Mouse (Mus musculus): Measurements from ENCODE around the gene Myo1d. TPM values are rescaled to one million over a fixed set of nuclear protein-coding genes. Genes with fewer than 3 reads are reported as not detected.
A peak's percentile ranks its signal among the peaks of the same experiment; 100 is the strongest.

Myo1d gene
- polyA plus RNA-seq, 1 experiment from 2014 or later = 5.6 TPM

DNA sequence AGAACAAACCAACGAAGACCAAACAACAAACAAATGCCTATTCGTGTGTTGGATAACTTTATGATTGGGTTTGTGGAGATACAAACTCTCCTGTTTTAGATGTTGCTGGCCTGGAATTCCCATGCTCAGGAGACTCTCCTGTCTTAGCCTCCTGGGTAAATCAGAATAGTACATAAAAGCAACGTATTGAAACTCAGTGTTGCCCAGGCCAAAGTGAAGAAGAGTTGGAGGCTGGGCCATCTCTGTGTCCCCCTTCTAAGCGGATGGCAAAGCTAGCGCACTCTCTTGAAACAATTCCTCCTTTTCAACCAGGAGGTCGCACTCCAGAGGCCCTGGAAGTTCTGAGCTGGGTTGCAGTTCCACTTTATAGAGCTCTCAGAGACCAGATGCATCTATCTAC is 276.5 kb downstream of the Myo1d start:
- WGBS = 84% methylated on average over 6 of the region's 6 CpGs
- no peak overlapping the region for H3K9ac ChIP-seq (replicated peaks)
- H3K4me3 ChIP-seq (replicated peaks) = no peak overlapping the region

GRCm38 (mm10) chr11:80499550-80499952 is 280.3 kb downstream of the Myo1d start:
- Histone ChIP-seq H3K27ac (0 out of 2 replicates have a peak overlapping the region, but pooled peaks have one; percentile 4), H3K27me3 (no peaks in the 10 kb centered on the region), H3K4me1 (replicated peaks) (peaks cover 25% of the 10 kb centered on the region), H3K36me3 (no peaks in the 10 kb centered on the region), H3K9me3 (no peaks in the 10 kb centered on the region), H3K4me2 (no peak overlapping the region), H3K4me3 (replicated peaks) (no peak overlapping the region), H3K9ac (replicated peaks) (no peak overlapping the region)
- 72% methylated on average over 4 of the region's 4 CpGs for WGBS
- ATAC-seq (ENCODE audit: insufficient number of reproducible peaks, insufficient read depth, low FRiP score, low TSS enrichment, low read depth) = no peak

More for the DNA sequence above, 276.5 kb downstream of the Myo1d start:
- H3K4me1 ChIP-seq (replicated peaks) = peaks cover 32% of the 10 kb centered on the region
- H3K36me3 ChIP-seq = no peaks in the 10 kb centered on the region
- H3K27me3 ChIP-seq = no peaks in the 10 kb centered on the region
- H3K4me2 ChIP-seq = no peak overlapping the region
- no peak for ATAC-seq (ENCODE audit: insufficient number of reproducible peaks, insufficient read depth, low FRiP score, low TSS enrichment, low read depth)
- no peak overlapping the region; the same call in 1 of the 2 replicates for H3K27ac ChIP-seq
- no peaks in the 10 kb centered on the region for H3K9me3 ChIP-seq

GRCm38 (mm10) chr11:80498328-80499070 is 281.3 kb downstream of the Myo1d start:
- no peak for ATAC-seq (ENCODE audit: insufficient number of reproducible peaks, insufficient read depth, low FRiP score, low TSS enrichment, low read depth)
- H3K9ac ChIP-seq (replicated peaks) = no peak overlapping the region
- no peak overlapping the region for H3K4me3 ChIP-seq (replicated peaks)
- H3K27ac ChIP-seq = 0 out of 2 replicates have a peak overlapping the region, but pooled peaks have one; percentile 24
- H3K36me3 ChIP-seq = no peaks in the 10 kb centered on the region
- 56% methylated on average over 11 of the region's 11 CpGs for WGBS
- no peaks in the 10 kb centered on the region for H3K9me3 ChIP-seq
- no peak overlapping the region for H3K4me2 ChIP-seq
- peaks cover 14% of the 10 kb centered on the region for H3K4me1 ChIP-seq (replicated peaks)
- H3K27me3 ChIP-seq = no peaks in the 10 kb centered on the region

- H3K36me3 ChIP-seq = no peaks in the 10 kb centered on the region
- no peak overlapping the region for H3K27ac ChIP-seq
- no peaks in the 10 kb centered on the region for H3K27me3 ChIP-seq
- H3K9me3 ChIP-seq = no peaks in the 10 kb centered on the region
- no peak overlapping the region for H3K9ac ChIP-seq (replicated peaks)
- ATAC-seq (ENCODE audit: insufficient number of reproducible peaks, insufficient read depth, low FRiP score, low TSS enrichment, low read depth) = no peak
- no peak overlapping the region for H3K4me2 ChIP-seq
- H3K4me1 ChIP-seq (replicated peaks) = peaks cover 13% of the 10 kb centered on the region
- WGBS = 80% methylated on average over 10 of the region's 10 CpGs
- H3K4me3 ChIP-seq (replicated peaks) = no peak overlapping the region
Observed at GRCm38 (mm10) chr11:80497225-80497919, 282.5 kb downstream of the Myo1d start.

- H3K4me3 ChIP-seq (replicated peaks) = no peak overlapping the region
- H3K4me1 ChIP-seq (replicated peaks) = peaks cover 13% of the 10 kb centered on the region
- no peaks in the 10 kb centered on the region for H3K36me3 ChIP-seq
- WGBS = 78% methylated on average over 1 of the region's 1 CpGs
- no peak for ATAC-seq (ENCODE audit: insufficient number of reproducible peaks, insufficient read depth, low FRiP score, low TSS enrichment, low read depth)
- no peaks in the 10 kb centered on the region for H3K9me3 ChIP-seq
- no peak overlapping the region for H3K27ac ChIP-seq
- H3K4me2 ChIP-seq = no peak overlapping the region
- H3K9ac ChIP-seq (replicated peaks) = no peak overlapping the region
- no peaks in the 10 kb centered on the region for H3K27me3 ChIP-seq
Observed at GRCm38 (mm10) chr11:80496640-80497039, 283.2 kb downstream of the Myo1d start.

GRCm38 (mm10) chr11:80495972-80496371 is 283.9 kb downstream of the Myo1d start:
- no peak for ATAC-seq (ENCODE audit: insufficient number of reproducible peaks, insufficient read depth, low FRiP score, low TSS enrichment, low read depth)
- peaks cover 13% of the 10 kb centered on the region for H3K4me1 ChIP-seq (replicated peaks)
- no peaks in the 10 kb centered on the region for H3K27me3 ChIP-seq
- H3K4me3 ChIP-seq (replicated peaks) = no peak overlapping the region
- WGBS = 86% methylated on average over 6 of the region's 6 CpGs
- H3K9me3 ChIP-seq = no peaks in the 10 kb centered on the region
- no peaks in the 10 kb centered on the region for H3K36me3 ChIP-seq
- no peak overlapping the region for H3K9ac ChIP-seq (replicated peaks)
- no peak overlapping the region for H3K27ac ChIP-seq
- H3K4me2 ChIP-seq = no peak overlapping the region

- no peak overlapping the region for H3K27ac ChIP-seq
- no peak overlapping the region for H3K4me2 ChIP-seq
- peaks cover 16% of the 10 kb centered on the region for H3K4me1 ChIP-seq (replicated peaks)
- H3K9me3 ChIP-seq = no peaks in the 10 kb centered on the region
- 84% methylated on average over 9 of the region's 9 CpGs for WGBS
- H3K4me3 ChIP-seq (replicated peaks) = no peak overlapping the region
- no peak overlapping the region for H3K9ac ChIP-seq (replicated peaks)
- H3K27me3 ChIP-seq = no peaks in the 10 kb centered on the region
- no peak for ATAC-seq (ENCODE audit: insufficient number of reproducible peaks, insufficient read depth, low FRiP score, low TSS enrichment, low read depth)
- no peaks in the 10 kb centered on the region for H3K36me3 ChIP-seq
Observed at GRCm38 (mm10) chr11:80494852-80495251, 285.0 kb downstream of the Myo1d start.

DNA sequence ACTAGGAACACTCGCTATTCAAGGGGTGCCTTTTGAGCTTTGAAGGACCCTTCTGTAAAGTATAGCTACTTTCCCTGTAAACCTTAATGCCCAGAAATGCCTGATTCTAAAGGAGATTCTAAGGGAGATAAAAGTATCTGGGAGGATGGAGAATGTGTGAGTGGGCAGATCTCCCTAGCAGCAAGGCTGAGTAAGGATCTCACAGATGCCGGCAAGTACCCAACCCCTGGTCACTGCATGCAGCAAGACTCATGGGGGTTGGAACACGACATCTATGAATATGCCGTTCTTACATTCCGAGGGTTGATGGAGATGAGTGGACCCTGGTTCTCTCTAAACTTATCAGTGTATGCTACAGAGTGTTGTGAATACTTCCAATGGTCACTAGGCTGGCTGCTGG is 286.6 kb downstream of the Myo1d start:
- no peak overlapping the region for H3K9ac ChIP-seq (replicated peaks)
- H3K36me3 ChIP-seq = no peaks in the 10 kb centered on the region
- WGBS = 89% methylated on average over 5 of the region's 5 CpGs
- H3K27ac ChIP-seq = no peak overlapping the region
- ATAC-seq (ENCODE audit: insufficient number of reproducible peaks, insufficient read depth, low FRiP score, low TSS enrichment, low read depth) = no peak
- H3K27me3 ChIP-seq = no peaks in the 10 kb centered on the region
- no peak overlapping the region for H3K4me3 ChIP-seq (replicated peaks)
- peaks cover 20% of the 10 kb centered on the region for H3K4me1 ChIP-seq (replicated peaks)
- no peak overlapping the region for H3K4me2 ChIP-seq
- H3K9me3 ChIP-seq = no peaks in the 10 kb centered on the region

DNA sequence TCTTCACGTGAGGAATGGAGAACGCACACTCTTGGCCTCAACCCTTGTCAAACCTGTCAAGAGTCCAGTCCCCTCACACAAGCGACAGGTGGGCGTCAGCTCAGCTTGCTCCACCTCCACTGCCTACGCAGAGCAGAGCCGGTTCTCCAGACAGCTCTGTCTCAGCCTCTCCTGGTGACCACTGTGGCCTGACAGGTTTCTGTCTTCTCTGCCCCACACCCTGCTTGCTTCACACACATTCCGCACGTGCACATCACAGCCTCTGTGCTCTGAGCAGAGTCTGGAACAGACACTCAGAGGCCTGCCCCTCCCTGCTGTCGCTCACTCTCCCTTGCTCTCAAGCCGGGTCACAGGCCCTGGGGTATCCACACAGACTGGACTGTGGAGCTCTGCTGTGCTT is 289.0 kb downstream of the Myo1d start:
- peaks cover 20% of the 10 kb centered on the region for H3K4me1 ChIP-seq (replicated peaks)
- H3K9me3 ChIP-seq = no peaks in the 10 kb centered on the region
- ATAC-seq (ENCODE audit: insufficient number of reproducible peaks, insufficient read depth, low FRiP score, low TSS enrichment, low read depth) = no peak
- no peak overlapping the region for H3K4me3 ChIP-seq (replicated peaks)
- WGBS = 73% methylated on average over 10 of the region's 10 CpGs
- no peaks in the 10 kb centered on the region for H3K27me3 ChIP-seq
- H3K4me2 ChIP-seq = no peak overlapping the region
- H3K36me3 ChIP-seq = no peaks in the 10 kb centered on the region
- H3K27ac ChIP-seq = no peak overlapping the region
- H3K9ac ChIP-seq (replicated peaks) = no peak overlapping the region

GRCm38 (mm10) chr11:80489882-80490196 is 290.0 kb downstream of the Myo1d start:
- Histone ChIP-seq H3K9ac (replicated peaks) (no peak overlapping the region), H3K36me3 (no peaks in the 10 kb centered on the region), H3K4me1 (replicated peaks) (peaks cover 20% of the 10 kb centered on the region), H3K4me3 (replicated peaks) (no peak overlapping the region), H3K27me3 (no peaks in the 10 kb centered on the region), H3K4me2 (no peak overlapping the region), H3K9me3 (no peaks in the 10 kb centered on the region), H3K27ac (no peak overlapping the region)
- no peak for ATAC-seq (ENCODE audit: insufficient number of reproducible peaks, insufficient read depth, low FRiP score, low TSS enrichment, low read depth)
- WGBS = 45% methylated on average over 5 of the region's 5 CpGs

DNA sequence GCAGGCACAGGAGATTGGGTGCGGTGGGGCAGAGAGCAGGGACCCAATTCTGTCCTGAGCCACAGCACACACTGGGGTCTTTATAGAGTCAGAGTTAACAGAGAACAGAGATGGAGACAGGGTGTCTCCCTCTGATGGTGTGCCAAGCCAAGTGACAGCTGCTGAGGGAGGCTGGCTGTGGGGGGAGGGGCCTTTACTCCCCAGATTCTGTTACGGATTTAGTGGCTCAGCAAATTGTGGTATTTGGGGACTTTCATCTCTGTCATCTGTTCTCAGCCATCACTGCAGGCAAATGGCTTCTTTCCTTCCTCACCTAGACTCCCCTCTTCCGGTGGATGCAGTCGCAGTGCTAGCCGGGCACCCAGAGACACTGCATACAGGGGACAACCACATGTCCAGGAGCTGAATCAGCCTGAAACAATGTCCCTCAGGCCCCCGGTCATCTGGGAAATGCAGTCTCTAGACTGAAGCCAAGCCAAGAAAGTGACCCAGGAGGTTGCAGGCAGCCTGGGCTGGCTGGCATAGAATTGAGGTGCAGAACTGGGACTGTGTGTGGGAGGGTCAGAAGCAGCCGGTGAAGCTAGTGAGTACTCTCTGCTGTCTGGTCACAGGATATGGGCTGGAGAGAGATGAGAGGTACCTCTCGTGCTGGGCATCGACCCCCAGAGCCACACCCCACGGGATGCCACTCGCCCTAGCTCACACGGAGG is 290.5 kb downstream of the Myo1d start:
- 0 out of 2 replicates have a peak overlapping the region, but pooled peaks have one; percentile 10 for H3K4me2 ChIP-seq
- WGBS = 53% methylated on average over 12 of the region's 12 CpGs
- ATAC-seq (ENCODE audit: insufficient number of reproducible peaks, insufficient read depth, low FRiP score, low TSS enrichment, low read depth) = 0 out of 2 replicates have a peak, but pooled peaks have one; percentile 15

More for the DNA sequence above, 290.5 kb downstream of the Myo1d start:
- no peaks in the 10 kb centered on the region for H3K27me3 ChIP-seq
- H3K9ac ChIP-seq (replicated peaks) = peak overlapping the region; percentile 18; the same call in 1 of the 2 replicates
- no peaks in the 10 kb centered on the region for H3K36me3 ChIP-seq
- 0 out of 2 replicates have a peak overlapping the region, but pooled peaks have one; percentile 35 for H3K27ac ChIP-seq
- H3K4me3 ChIP-seq (replicated peaks) = no peak overlapping the region
- peaks cover 23% of the 10 kb centered on the region for H3K4me1 ChIP-seq (replicated peaks)
- no peaks in the 10 kb centered on the region for H3K9me3 ChIP-seq
